Mouse (Mus musculus): ENCODE measurements around the gene Oip5. TPM values are rescaled to one million over a fixed set of nuclear protein-coding genes. Genes with fewer than 3 reads are reported as not detected.
A peak's percentile ranks its signal among the peaks of the same experiment; 100 is the strongest.
"Not testable (repeated sequence)": the region's sequence is repeated elsewhere in the genome, so short reads cannot be mapped to it uniquely, and the experiment has no call there.

Gene Oip5
- 6.6 and 12.6 TPM in 2 replicates for polyA plus RNA-seq (2012; rRNA removed)

DNA sequence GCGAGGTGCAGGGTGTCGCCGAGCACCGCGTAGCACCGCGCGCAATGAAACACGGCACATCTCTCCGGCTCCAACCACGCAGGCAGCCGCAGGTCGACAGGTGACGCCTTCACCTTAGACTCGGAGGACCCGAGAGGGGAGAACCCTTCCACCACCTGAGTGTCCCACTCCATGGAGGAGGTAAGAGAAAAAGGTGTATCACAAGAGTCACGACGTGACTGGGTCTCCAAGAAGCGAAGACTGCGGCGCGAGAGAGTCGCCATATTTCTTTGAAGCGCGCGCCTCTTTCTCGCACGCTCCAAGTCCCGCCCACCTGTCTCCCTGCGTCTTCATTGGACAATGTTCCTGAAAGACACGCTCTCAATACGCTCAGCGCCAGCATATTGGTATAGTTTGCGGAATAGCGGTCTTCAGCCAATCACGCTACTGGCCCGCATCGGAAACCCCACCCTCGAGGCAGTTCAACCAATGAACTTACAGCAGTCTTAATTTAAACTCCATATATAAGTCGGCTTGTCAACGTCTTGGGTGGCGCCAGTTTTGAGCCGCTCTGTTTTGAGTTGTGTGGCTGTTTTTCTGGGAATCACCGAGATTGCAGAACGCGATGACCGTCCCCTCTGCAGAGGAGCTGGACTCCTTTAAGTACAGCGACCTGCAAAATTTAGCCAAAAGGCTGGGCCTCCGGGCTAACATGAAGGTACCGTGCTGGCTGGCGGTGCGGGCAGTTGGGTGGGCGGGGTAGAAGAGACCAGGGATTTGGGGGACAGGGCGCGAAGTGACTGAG is at the start of gene Oip5, which contains the start of gene Nusap1:
Gene Oip5, minus strand, starts transcription at position 271 of the 784 bp plus-strand sequence.
Gene Nusap1, plus strand, starts transcription at position 100 of the 784 bp plus-strand sequence.
- peak; percentile 99 for DNase-seq (ENCODE audit: low read depth)
- TF ChIP-seq CTCF (IDR thresholded peaks at IDR 0.05; ENCODE audit: borderline replicate concordance, extremely low read depth, insufficient read depth, insufficient read length) = no peak
- peak; percentile 12; the same call in 1 of the 2 replicates for TF ChIP-seq POLR2A (IDR thresholded peaks at IDR 0.05; ENCODE audit: borderline replicate concordance, extremely low read depth, insufficient read depth, insufficient read length, poor library complexity, severe bottlenecking)

DNA sequence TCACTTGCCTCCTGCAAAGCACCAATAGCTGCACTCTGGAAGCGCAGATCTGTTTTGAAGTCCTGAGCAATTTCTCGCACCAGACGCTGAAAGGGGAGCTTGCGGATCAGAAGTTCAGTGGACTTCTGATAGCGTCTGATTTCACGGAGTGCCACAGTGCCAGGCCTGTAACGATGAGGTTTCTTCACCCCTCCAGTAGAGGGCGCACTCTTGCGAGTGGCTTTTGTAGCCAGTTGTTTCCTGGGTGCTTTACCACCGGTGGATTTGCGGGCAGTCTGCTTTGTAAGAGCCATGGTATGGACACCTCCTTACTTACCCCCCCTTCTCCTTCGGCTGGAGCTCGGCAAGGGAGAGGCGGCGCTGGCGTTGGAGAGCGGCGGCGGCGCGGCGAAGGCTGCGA is 47.5 kb upstream of the Oip5 start:
- not testable (repeated sequence) for DNase-seq (ENCODE audit: low read depth)

DNA sequence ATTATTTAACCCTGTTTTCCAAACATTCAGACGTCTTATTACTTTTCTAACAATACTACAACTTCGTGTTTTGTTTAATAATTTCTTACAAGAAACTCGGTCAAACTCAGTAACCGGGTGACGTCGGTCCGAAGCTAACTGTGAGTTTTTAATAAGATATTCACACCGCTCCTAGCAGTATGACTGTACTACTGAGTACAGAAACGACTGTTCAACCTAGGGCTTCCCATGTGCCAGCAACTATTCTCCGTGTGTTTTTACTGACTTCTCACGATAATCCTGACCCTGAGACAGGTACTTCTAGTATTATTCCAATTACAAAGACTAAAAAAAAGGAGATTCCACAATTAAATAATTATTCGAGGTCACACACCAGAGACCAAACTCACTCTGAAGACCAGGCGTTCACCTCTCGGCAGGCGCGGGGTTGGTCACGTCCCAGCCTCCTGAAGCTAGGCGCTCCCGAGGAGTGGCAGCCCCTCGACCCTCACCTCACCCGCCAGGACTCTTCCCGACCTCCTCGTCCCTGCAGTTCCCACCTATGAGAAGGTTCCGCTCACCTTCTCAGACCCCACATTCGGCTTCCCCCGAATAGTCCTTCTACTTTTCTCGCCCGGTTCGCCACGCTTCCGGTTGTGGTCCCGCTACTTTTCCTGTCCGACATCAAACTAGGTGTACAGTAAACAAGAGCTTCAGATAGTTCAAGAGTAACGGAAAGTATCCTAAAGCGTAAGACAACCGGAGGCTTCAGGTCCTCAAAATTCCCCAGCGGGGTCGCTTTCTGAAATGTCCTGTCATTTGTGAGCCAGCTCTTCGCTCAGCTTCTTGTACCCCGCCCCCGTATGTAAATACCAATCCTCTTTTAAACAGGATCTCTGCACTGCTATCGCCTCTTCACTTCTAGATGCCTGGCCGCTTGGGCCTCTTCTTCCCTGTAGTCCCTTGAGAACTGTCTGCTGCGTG is 44.2 kb upstream of the Oip5 start, which contains the start of gene Ndufaf1:
Gene Ndufaf1, minus strand, starts transcription at position 608 of the 963 bp plus-strand sequence.
- DNase-seq (ENCODE audit: low read depth) = peak; percentile 93
- TF ChIP-seq CTCF (IDR thresholded peaks at IDR 0.05; ENCODE audit: borderline replicate concordance, extremely low read depth, insufficient read depth, insufficient read length) (no peak), POLR2A (IDR thresholded peaks at IDR 0.05; ENCODE audit: borderline replicate concordance, extremely low read depth, insufficient read depth, insufficient read length, poor library complexity, severe bottlenecking) (peak; percentile 20; the same call in 1 of the 2 replicates)

DNA sequence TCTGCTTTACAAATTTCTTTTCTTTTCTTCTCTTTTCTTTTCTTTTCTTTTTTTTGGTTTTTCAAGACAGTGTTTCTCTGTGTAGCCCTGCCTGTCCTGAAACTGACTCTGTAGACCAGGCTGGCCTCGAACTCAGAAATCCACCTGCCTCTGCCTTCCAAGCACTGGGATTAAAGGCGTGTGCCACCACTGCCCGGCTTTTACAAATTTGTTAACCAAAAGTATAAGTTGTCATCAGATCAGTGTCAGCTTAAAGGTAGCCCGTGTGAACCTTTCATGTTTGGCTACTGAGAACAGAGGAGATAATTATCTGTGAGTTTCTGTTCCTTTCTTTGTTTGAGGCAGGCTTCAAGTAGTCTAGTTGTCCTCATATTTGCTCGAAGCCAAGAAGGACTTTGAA is 26.0 kb upstream of the Oip5 start:
- no peak for DNase-seq (ENCODE audit: low read depth)
- TF ChIP-seq CTCF (IDR thresholded peaks at IDR 0.05; ENCODE audit: borderline replicate concordance, extremely low read depth, insufficient read depth, insufficient read length) (no peak), POLR2A (IDR thresholded peaks at IDR 0.05; ENCODE audit: borderline replicate concordance, extremely low read depth, insufficient read depth, insufficient read length, poor library complexity, severe bottlenecking) (no peak)

DNA sequence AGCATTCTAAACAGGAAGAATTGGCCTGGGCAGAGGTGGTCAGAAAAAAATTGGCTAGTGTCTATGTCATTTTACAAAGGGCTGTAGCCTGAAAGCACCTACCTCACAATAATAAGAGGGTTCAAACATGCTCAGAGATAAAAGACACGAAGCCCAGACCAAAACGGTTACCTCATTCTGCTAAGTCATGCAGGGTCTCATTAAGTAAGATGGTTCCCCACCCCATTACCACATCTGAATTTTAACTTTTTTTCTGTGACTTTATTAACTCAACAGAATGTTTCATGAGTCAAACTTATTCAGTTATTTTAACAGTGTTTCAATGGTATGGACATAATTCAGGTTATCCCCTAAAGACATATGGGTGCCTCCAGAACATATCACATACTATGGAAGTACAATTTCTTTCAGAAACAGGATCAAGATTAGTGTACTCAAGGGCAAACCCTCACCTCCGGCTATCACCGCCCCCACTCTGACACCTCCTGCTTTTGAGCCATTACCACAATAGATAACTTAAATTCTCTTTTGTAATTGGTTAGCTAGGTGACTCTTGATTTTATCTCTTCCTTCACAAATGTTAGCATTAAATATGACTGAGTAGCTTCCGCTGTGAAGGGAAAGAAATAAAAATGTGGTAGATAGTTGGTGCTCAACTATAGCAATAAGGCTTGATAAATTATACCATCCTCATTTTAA is 23.1 kb upstream of the Oip5 start:
- TF ChIP-seq POLR2A (IDR thresholded peaks at IDR 0.05; ENCODE audit: borderline replicate concordance, extremely low read depth, insufficient read depth, insufficient read length, poor library complexity, severe bottlenecking) (no peak), CTCF (IDR thresholded peaks at IDR 0.05; ENCODE audit: borderline replicate concordance, extremely low read depth, insufficient read depth, insufficient read length) (no peak)

DNA sequence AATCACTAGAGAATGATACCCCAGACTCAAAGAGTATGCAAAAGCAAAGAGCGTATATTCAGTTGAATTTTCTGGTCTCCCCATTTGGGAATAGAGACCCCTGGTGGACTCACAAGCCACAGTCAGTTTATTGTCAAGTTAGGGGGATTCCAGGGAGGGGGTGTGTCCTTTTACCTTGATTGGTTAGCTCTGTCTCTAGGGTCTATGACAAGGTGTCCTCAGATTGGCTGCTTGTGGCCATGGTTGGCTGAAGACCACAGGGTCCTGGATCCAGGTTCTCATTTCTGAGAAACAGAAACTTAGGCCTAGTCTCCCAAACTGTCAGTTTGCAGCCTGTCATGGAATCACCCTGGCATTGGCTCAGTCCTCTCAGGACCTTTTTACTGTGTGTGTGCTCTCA is 18.5 kb upstream of the Oip5 start:
- peak; percentile 3 for DNase-seq (ENCODE audit: low read depth)
- TF ChIP-seq CTCF (IDR thresholded peaks at IDR 0.05; ENCODE audit: borderline replicate concordance, extremely low read depth, insufficient read depth, insufficient read length) = no peak
- no peak for TF ChIP-seq POLR2A (IDR thresholded peaks at IDR 0.05; ENCODE audit: borderline replicate concordance, extremely low read depth, insufficient read depth, insufficient read length, poor library complexity, severe bottlenecking)

More for the DNA sequence above, 23.1 kb upstream of the Oip5 start:
- no peak for DNase-seq (ENCODE audit: low read depth)

DNA sequence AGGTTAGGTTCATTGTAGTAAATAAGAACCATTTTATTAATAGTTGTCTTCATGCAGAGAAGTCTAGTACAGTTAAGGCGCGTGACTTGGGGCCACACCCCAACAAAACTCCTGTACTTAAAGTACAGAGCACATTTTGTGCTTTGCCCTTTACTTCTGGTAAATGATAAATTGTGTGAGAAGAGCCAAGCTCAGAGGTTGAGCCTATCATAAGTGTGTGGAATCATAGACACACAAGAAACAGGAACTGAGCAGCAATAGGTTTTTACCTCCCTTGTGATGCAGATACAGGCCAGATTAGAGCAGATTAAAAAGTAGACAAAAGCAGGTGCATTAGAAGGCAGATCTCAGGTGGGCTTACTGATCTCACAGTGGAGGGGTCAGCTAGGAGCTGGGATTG is 3.0 kb upstream of the Oip5 start:
- no peak for DNase-seq (ENCODE audit: low read depth)
- TF ChIP-seq CTCF (IDR thresholded peaks at IDR 0.05; ENCODE audit: borderline replicate concordance, extremely low read depth, insufficient read depth, insufficient read length) = no peak
- no peak for TF ChIP-seq POLR2A (IDR thresholded peaks at IDR 0.05; ENCODE audit: borderline replicate concordance, extremely low read depth, insufficient read depth, insufficient read length, poor library complexity, severe bottlenecking)

DNA sequence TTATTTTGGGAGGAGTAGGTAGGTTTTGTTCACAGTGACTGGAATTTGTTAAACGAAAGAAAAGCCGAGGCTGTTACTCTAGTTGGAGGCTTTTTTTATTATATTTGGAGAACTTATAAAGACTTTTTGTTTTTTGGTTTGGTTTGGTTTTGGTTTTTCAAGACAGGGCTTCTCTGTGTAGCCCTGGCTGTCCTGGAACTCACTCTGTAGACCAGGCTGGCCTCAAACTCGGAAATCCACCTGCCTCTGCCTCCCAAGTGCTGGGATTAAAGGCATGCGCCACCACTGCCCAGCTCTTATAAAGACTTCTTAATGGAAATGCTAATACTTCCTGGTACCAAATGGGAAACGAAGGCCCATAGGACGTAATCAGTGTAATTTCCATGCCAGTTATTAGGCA is 733 bp upstream of the Oip5 start:
- DNase-seq (ENCODE audit: low read depth) = not testable (repeated sequence)

DNA sequence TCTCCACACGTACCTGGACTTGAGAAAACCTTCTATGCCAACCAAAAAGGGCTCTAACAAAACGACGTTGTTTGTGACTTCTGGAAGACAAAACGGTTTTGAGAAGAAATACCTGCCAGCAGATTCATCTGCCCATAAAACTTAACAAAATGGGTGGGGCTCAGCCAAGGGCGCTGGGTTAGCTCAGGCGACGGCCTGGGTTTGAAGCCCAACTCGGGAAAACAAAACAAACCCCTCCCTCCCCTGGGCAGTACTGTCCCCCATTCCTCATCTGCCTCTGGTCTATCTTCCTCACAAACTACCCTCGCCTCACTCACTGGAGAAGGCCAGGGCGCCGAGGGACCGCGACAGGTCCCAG is 449 bp downstream of the Oip5 start:
- DNase-seq (ENCODE audit: low read depth) = no peak
- TF ChIP-seq POLR2A (IDR thresholded peaks at IDR 0.05; ENCODE audit: borderline replicate concordance, extremely low read depth, insufficient read depth, insufficient read length, poor library complexity, severe bottlenecking) (no peak), CTCF (IDR thresholded peaks at IDR 0.05; ENCODE audit: borderline replicate concordance, extremely low read depth, insufficient read depth, insufficient read length) (no peak)

DNA sequence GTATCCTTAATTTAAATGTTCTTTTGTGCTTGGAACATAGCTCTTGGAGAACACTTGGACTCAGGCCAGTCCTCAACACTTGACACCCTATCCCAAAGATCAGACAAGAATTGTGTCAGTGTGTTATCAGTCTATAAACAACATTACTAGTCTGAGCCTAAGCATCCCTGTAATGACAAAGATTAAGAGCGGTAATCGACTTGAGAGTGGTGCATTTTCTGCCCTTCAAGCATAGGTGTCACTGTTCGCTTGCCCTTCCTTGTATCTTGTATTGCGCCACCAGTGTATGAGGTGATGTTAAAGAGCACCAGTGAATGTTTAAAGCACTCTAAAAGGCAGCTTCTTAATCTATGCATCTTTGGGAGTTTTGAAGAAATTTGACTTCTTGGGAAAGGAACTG is 11.2 kb downstream of the Oip5 start:
- TF ChIP-seq POLR2A (IDR thresholded peaks at IDR 0.05; ENCODE audit: borderline replicate concordance, extremely low read depth, insufficient read depth, insufficient read length, poor library complexity, severe bottlenecking) (no peak), CTCF (IDR thresholded peaks at IDR 0.05; ENCODE audit: borderline replicate concordance, extremely low read depth, insufficient read depth, insufficient read length) (no peak)
- DNase-seq (ENCODE audit: low read depth) = no peak

DNA sequence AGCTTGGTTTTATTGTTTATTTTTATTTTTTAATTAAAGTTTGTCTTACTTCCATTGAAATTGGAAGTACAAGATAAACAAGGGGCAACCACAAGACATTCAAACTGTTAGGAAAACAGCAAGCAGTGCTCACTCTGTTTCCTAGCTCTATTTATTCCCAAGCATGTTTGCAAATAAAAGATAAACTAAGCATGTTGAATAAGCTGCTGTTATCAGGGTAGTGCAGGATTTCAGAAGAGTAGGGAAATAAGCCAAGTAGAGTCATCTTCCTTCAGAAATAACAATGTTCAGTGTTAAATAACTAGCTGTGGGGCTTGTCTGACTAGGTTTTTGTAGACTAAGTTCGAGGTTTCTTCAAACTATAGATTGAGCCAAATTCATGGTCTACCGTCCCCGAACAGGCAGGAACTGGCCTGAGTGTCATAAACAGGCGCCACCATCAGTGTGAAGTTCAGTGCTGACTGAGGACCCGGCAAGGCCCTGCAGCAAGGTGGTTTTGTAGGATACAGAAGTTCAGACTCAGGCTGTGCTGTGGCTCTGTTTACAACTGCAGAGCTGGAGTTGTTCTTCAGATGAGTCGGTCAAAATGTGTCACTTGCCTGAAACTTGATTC is 12.8 kb downstream of the Oip5 start:
- TF ChIP-seq POLR2A (IDR thresholded peaks at IDR 0.05; ENCODE audit: borderline replicate concordance, extremely low read depth, insufficient read depth, insufficient read length, poor library complexity, severe bottlenecking) (no peak), CTCF (IDR thresholded peaks at IDR 0.05; ENCODE audit: borderline replicate concordance, extremely low read depth, insufficient read depth, insufficient read length) (no peak)
- no peak for DNase-seq (ENCODE audit: low read depth)

Data from brain, embryonic 14.5 days (tissue).